Mouse (Mus musculus) intestine, embryonic 15.5 days (tissue): Measurements from ENCODE around the gene Fbxw8. TPM values are rescaled to one million over a fixed set of nuclear protein-coding genes. Genes with fewer than 3 reads are reported as not detected.

Experiments
- ATAC-seq: fragments of 200-750 bp; cut with Nextera tagmentation; 2 replicates; pipeline ENCODE4 v1.8.0; 2017; ENCODE audit warnings: moderate TSS enrichment, moderate library complexity
- H3K27ac ChIP-seq: fragments of 300-500 bp; sonication (generic); 2 replicates; pipeline ENCODE4 v1.5.1; 2015; ENCODE audit warnings: mild to moderate bottlenecking, inconsistent platforms
- H3K27me3 ChIP-seq: fragments of 300-500 bp; sonication (generic); replicated peaks from 2 replicates; pipeline ENCODE4 v1.6.1; 2015; ENCODE audit warnings: inconsistent platforms
- H3K36me3 ChIP-seq: fragments of 300-500 bp; sonication (generic); 2 replicates; pipeline ENCODE4 v1.6.1; 2015; ENCODE audit warnings: inconsistent platforms
- H3K4me1 ChIP-seq: fragments of 300-500 bp; sonication (generic); replicated peaks from 2 replicates; pipeline ENCODE4 v1.6.1; 2015; ENCODE audit warnings: inconsistent platforms
- H3K4me2 ChIP-seq: fragments of 300-500 bp; sonication (generic); replicated peaks from 2 replicates; pipeline ENCODE4 v1.6.1; 2015; ENCODE audit warnings: mild to moderate bottlenecking, inconsistent platforms
- H3K4me3 ChIP-seq: fragments of 300-500 bp; sonication (generic); replicated peaks from 2 replicates; pipeline ENCODE4 v1.5.1; 2015; ENCODE audit warnings: inconsistent platforms
- H3K9ac ChIP-seq: fragments of 300-500 bp; sonication (generic); 2 replicates; pipeline ENCODE4 v1.6.1; 2015; ENCODE audit warnings: inconsistent platforms
- H3K9me3 ChIP-seq: fragments of 300-500 bp; sonication (generic); 2 replicates; pipeline ENCODE4 v1.6.1; 2016; ENCODE audit warnings: inconsistent platforms
- WGBS: fragments of 180-500 bp; shearing (Covaris S2); methylation state at CpG from one replicate; pipeline ENCODE4 v1.1.7; 2015; 5-methylcytosine and 5-hydroxymethylcytosine counted together
- polyA plus RNA-seq: library from polyadenylated mRNA; unstranded; fragments of >200 nt; fragmentation: Nextera tagmentation; extraction: Ambion mirVana; gene quantifications from 2 replicates; pipeline ENCODE4 v1.2.1, GENCODE M21; 2015

Gene Fbxw8
- polyA plus RNA-seq, 1 experiment from 2014 or later, result 20.7 TPM

- Histone ChIP-seq H3K27me3 (peaks cover 35% of the 10 kb centered on the region), H3K4me3 (no peak overlapping the region), H3K27ac (no peak overlapping the region), H3K4me2 (no peak overlapping the region), H3K9ac (no peak overlapping the region), H3K4me1 (peaks cover 30% of the 10 kb centered on the region), H3K36me3 (no peaks in the 10 kb centered on the region), H3K9me3 (no peaks in the 10 kb centered on the region)
- no peak for ATAC-seq
- 39% methylated on average over 5 of the region's 5 CpGs for WGBS
Observed at GRCm38 (mm10) chr5:118031059-118031458, 124.2 kb downstream of the Fbxw8 start.

GRCm38 (mm10) chr5:118030022-118030675 lies 125.1 kb downstream of the Fbxw8 start:
- 86% methylated on average over 9 of the region's 9 CpGs for WGBS
- H3K27me3 ChIP-seq, result peaks cover 44% of the 10 kb centered on the region

GRCm38 (mm10) chr5:118029420-118029819 lies 125.8 kb downstream of the Fbxw8 start:
- ATAC-seq, result peak; percentile 13; the same call in 1 of the 2 replicates
- H3K9ac ChIP-seq, result no peak overlapping the region
- WGBS, result 1% methylated on average over 10 of the region's 10 CpGs

More at GRCm38 (mm10) chr5:118030022-118030675, 125.1 kb downstream of the Fbxw8 start:
- no peak overlapping the region for H3K9ac ChIP-seq
- H3K9me3 ChIP-seq, result no peaks in the 10 kb centered on the region
- no peak overlapping the region for H3K4me3 ChIP-seq
- no peak overlapping the region for H3K4me2 ChIP-seq
- ATAC-seq, result no peak
- H3K36me3 ChIP-seq, result no peaks in the 10 kb centered on the region
- no peak overlapping the region for H3K27ac ChIP-seq
- H3K4me1 ChIP-seq, result peaks cover 30% of the 10 kb centered on the region

GRCm38 (mm10) chr5:118029035-118029408 lies 126.2 kb downstream of the Fbxw8 start:
- no peak overlapping the region for H3K27ac ChIP-seq
- peak overlapping the region; percentile 100 for H3K4me2 ChIP-seq
- 0 out of 2 replicates have a peak, but pooled peaks have one; percentile 37 for ATAC-seq
- H3K4me1 ChIP-seq, result peaks cover 30% of the 10 kb centered on the region
- H3K27me3 ChIP-seq, result peaks cover 44% of the 10 kb centered on the region
- peak overlapping the region; percentile 45; the same call in 1 of the 2 replicates for H3K9ac ChIP-seq
- H3K9me3 ChIP-seq, result no peaks in the 10 kb centered on the region
- no peaks in the 10 kb centered on the region for H3K36me3 ChIP-seq
- H3K4me3 ChIP-seq, result peak overlapping the region; percentile 64
- 6% methylated on average over 12 of the region's 12 CpGs for WGBS

More at GRCm38 (mm10) chr5:118029420-118029819, 125.8 kb downstream of the Fbxw8 start:
- Histone ChIP-seq H3K36me3 (no peaks in the 10 kb centered on the region), H3K9me3 (no peaks in the 10 kb centered on the region), H3K27ac (no peak overlapping the region), H3K27me3 (peaks cover 44% of the 10 kb centered on the region), H3K4me1 (peaks cover 30% of the 10 kb centered on the region), H3K4me2 (peak overlapping the region; percentile 100), H3K4me3 (peak overlapping the region; percentile 64)

- WGBS, result under 1% methylated on average over 78 of the region's 79 CpGs
- peak; percentile 23; the same call in 1 of the 2 replicates for ATAC-seq
- peaks cover 44% of the 10 kb centered on the region for H3K27me3 ChIP-seq
Observed at GRCm38 (mm10) chr5:118028191-118029034, 126.9 kb downstream of the Fbxw8 start.

GRCm38 (mm10) chr5:118027698-118028190 lies 127.5 kb downstream of the Fbxw8 start, which contains the start of gene Tesc:
Gene Tesc (plus strand): TSS chr5:118027743.
- no peak for ATAC-seq
- H3K36me3 ChIP-seq, result no peaks in the 10 kb centered on the region

More at GRCm38 (mm10) chr5:118028191-118029034, 126.9 kb downstream of the Fbxw8 start:
- peak overlapping the region; percentile 45 for H3K9ac ChIP-seq
- H3K27ac ChIP-seq, result no peak overlapping the region
- H3K4me3 ChIP-seq, result peak overlapping the region; percentile 64
- peak overlapping the region; percentile 100 for H3K4me2 ChIP-seq
- H3K4me1 ChIP-seq, result peaks cover 30% of the 10 kb centered on the region
- H3K9me3 ChIP-seq, result no peaks in the 10 kb centered on the region
- H3K36me3 ChIP-seq, result no peaks in the 10 kb centered on the region

GRCm38 (mm10) chr5:118027101-118027697 lies 128.1 kb downstream of the Fbxw8 start:
- Histone ChIP-seq H3K36me3 (no peaks in the 10 kb centered on the region), H3K27me3 (peaks cover 44% of the 10 kb centered on the region), H3K4me2 (peak overlapping the region; percentile 100), H3K27ac (no peak overlapping the region), H3K4me1 (peaks cover 30% of the 10 kb centered on the region), H3K9ac (0 out of 2 replicates have a peak overlapping the region, but pooled peaks have one; percentile 45), H3K4me3 (peak overlapping the region; percentile 64), H3K9me3 (no peaks in the 10 kb centered on the region)
- ATAC-seq, result no peak
- 2% methylated on average over 39 of the region's 39 CpGs for WGBS

More at GRCm38 (mm10) chr5:118027698-118028190, 127.5 kb downstream of the Fbxw8 start, which contains the start of gene Tesc:
- H3K4me3 ChIP-seq, result peak within 1 kb of the TSS; percentile 64
- peaks cover 44% of the 10 kb centered on the region for H3K27me3 ChIP-seq
- peak within 1 kb of the TSS; percentile 100 for H3K4me2 ChIP-seq
- peaks cover 30% of the 10 kb centered on the region for H3K4me1 ChIP-seq
- H3K9ac ChIP-seq, result peak within 1 kb of the TSS; percentile 45
- no peak within 1 kb of the TSS for H3K27ac ChIP-seq
- under 1% methylated on average over 61 of the region's 63 CpGs for WGBS
- H3K9me3 ChIP-seq, result no peaks in the 10 kb centered on the region

- no peaks in the 10 kb centered on the region for H3K36me3 ChIP-seq
- peak overlapping the region; percentile 100; the same call in 1 of the 2 replicates for H3K4me2 ChIP-seq
- no peak for ATAC-seq
- no peaks in the 10 kb centered on the region for H3K9me3 ChIP-seq
- H3K27me3 ChIP-seq, result peaks cover 44% of the 10 kb centered on the region
- H3K4me3 ChIP-seq, result no peak overlapping the region
- WGBS, result 7% methylated on average over 13 of the region's 13 CpGs
- H3K9ac ChIP-seq, result no peak overlapping the region
- H3K4me1 ChIP-seq, result peaks cover 30% of the 10 kb centered on the region
- H3K27ac ChIP-seq, result no peak overlapping the region
Observed at GRCm38 (mm10) chr5:118026343-118026742, 128.9 kb downstream of the Fbxw8 start.

- Histone ChIP-seq H3K9ac (no peak overlapping the region), H3K4me3 (no peak overlapping the region), H3K9me3 (no peaks in the 10 kb centered on the region), H3K36me3 (no peaks in the 10 kb centered on the region), H3K4me2 (no peak overlapping the region), H3K27ac (no peak overlapping the region), H3K4me1 (peaks cover 30% of the 10 kb centered on the region), H3K27me3 (peaks cover 44% of the 10 kb centered on the region)
- ATAC-seq, result no peak
- WGBS, result 15% methylated on average over 12 of the region's 12 CpGs
Observed at GRCm38 (mm10) chr5:118025880-118026279, 129.4 kb downstream of the Fbxw8 start.

- Histone ChIP-seq H3K27ac (no peak overlapping the region), H3K9ac (no peak overlapping the region), H3K4me3 (no peak overlapping the region), H3K27me3 (peaks cover 29% of the 10 kb centered on the region), H3K9me3 (no peaks in the 10 kb centered on the region), H3K4me1 (peaks cover 16% of the 10 kb centered on the region), H3K4me2 (no peak overlapping the region), H3K36me3 (no peaks in the 10 kb centered on the region)
- 55% methylated on average over 3 of the region's 3 CpGs for whole genome bisulfite sequencing
- no peak for ATAC-seq
Observed at GRCm38 (mm10) chr5:118023053-118023452, 132.2 kb downstream of the Fbxw8 start.

GRCm38 (mm10) chr5:118019905-118020304 lies 135.4 kb downstream of the Fbxw8 start:
- Histone ChIP-seq H3K27ac (no peak overlapping the region), H3K4me3 (no peak overlapping the region), H3K27me3 (no peaks in the 10 kb centered on the region), H3K9ac (no peak overlapping the region), H3K9me3 (no peaks in the 10 kb centered on the region), H3K4me2 (no peak overlapping the region), H3K4me1 (peaks cover 4% of the 10 kb centered on the region; the same call in 1 of the 2 replicates), H3K36me3 (no peaks in the 10 kb centered on the region)
- ATAC-seq, result no peak
- 56% methylated on average over 11 of the region's 11 CpGs for WGBS
